Mouse (Mus musculus): ENCODE results near the gene Gmppa.

DNA sequence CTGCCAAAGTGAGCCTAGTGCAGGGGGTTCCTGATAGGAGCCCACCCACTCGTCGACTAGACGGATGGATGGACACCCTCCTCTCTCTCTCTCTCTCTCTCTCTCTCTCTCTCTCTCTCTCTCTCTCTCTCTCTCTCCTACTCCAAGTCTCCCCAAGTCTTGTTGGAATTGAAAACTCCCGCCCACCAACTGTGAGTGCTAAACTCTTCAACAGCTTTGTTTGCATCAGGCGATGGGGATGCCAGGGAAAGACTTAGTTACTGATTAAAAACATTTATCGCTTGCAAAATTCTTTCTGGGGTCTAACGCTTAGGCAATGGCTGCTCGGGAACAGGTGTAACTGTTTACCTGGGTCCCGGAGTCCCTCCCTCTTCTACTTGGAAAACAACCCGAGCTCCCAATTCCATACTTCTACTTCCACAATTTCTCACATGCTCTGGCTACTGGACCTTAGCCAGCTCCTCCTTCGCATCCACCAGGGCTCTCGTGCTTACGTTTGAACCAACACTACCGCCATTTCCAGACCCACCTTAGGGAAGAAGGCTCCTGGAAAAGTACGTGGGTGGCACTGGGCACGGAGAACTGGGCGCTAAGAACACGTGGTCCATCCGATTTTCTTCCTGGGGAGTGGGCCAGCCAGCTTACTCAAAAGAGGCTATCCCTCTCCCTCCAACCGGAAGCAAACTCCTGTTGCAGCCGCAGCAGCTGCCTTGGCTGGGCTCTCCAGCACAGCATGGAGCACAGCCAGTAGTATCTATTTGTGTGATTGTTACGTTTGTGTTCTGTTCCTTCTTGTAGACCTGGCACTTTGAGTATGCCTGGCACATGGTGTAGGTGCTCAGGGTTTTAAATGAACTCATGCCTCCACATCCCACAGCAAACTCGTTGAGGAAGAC is 23.3 kb downstream of the Gmppa start:
- TF ChIP-seq POLR2A (IDR thresholded peaks at IDR 0.05; ENCODE audit: insufficient read depth, low read length), result no peak
- TF ChIP-seq EP300 (IDR thresholded peaks at IDR 0.05; ENCODE audit: insufficient read depth, low read depth, low read length), result no peak
- no peak for TF ChIP-seq CTCF (IDR thresholded peaks at IDR 0.05; ENCODE audit: low read depth, low read length)
